Mouse (Mus musculus) testis, adult 2 months (tissue): ENCODE data around the gene Clta.

ENCODE experiments used
- CTCF ChIP-seq: fragments of 200-500 bp; IDR thresholded peaks from 2 replicates; pipeline ENCODE4 v1.5.1; 2012; ENCODE audit warnings: low read depth, mild to moderate bottlenecking, inconsistent platforms, low read length, moderate library complexity; ENCODE audit not compliant: control insufficient read depth, insufficient read depth, insufficient replicate concordance
- POLR2A ChIP-seq: fragments of 200-500 bp; IDR thresholded peaks from 2 replicates; pipeline ENCODE4 v1.6.1; 2012; ENCODE audit warnings: low read depth, mild to moderate bottlenecking, inconsistent platforms, low read length, moderate library complexity; ENCODE audit not compliant: control insufficient read depth

DNA sequence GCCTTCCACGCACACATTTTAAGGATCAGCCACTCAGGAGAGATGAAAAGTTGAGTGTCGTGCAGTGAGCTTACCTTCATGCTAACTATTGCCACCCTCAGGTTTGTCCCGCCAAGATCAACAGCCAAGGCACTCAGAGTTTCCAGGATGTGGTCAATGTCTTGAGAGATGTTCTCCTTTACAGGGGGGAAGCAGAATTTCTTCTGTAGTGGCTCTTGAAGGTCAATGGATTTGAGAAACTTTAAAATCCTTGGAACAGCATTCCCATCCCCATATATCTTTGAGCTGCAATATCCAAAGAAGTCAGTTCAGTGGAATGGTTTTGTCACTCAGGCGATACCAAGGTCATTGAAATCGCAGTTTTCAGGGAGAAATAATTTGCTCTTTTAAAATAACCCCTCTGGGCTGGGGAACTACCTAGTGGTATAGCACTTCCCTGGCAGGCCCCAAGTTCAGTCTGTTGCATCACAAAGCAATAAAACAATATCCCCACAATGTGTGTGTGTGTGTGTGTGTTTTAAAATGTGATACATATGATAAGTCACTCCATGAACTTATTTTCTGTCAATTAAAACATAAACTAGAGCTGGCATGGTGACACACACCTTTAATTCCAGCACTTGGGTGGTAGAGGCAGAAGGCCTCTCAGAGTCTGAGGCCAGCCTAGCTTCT is 40.6 kb downstream of the Clta start:
- TF ChIP-seq CTCF: no peak
- no peak for TF ChIP-seq POLR2A
